Mouse (Mus musculus) liver, embryonic 12.5 days (tissue): ENCODE data around the gene Cd8a. TPM values are rescaled to one million over a fixed set of nuclear protein-coding genes. Genes with fewer than 3 reads are reported as not detected.
"Not testable (repeated sequence)": the region's sequence is repeated elsewhere in the genome, so short reads cannot be mapped to it uniquely, and the experiment has no call there.

Source experiments
- ATAC-seq: fragments of 200-750 bp; cut with Nextera tagmentation; 2 replicates; pipeline ENCODE4 v1.8.0; 2017; ENCODE audit warnings: moderate number of reproducible peaks, mild to moderate bottlenecking, moderate library complexity
- H3K27ac ChIP-seq: fragments of 300-500 bp; sonication (generic); 2 replicates; pipeline ENCODE4 v1.5.1; 2016; ENCODE audit warnings: mild to moderate bottlenecking
- H3K27me3 ChIP-seq: fragments of 300-500 bp; sonication (generic); replicated peaks from 2 replicates; pipeline ENCODE4 v1.6.1; 2016; ENCODE audit warnings: mild to moderate bottlenecking, moderate library complexity
- H3K36me3 ChIP-seq: fragments of 300-500 bp; sonication (generic); 2 replicates; pipeline ENCODE4 v1.6.1; 2016; ENCODE audit warnings: mild to moderate bottlenecking, moderate library complexity
- H3K4me1 ChIP-seq: fragments of 300-500 bp; sonication (generic); 2 replicates; pipeline ENCODE4 v1.6.1; 2016
- H3K4me2 ChIP-seq: fragments of 300-500 bp; sonication (generic); 2 replicates; pipeline ENCODE4 v1.6.1; 2016; ENCODE audit warnings: mild to moderate bottlenecking, moderate library complexity
- H3K4me3 ChIP-seq: fragments of 300-500 bp; sonication (generic); 2 replicates; pipeline ENCODE4 v1.5.1; 2016; ENCODE audit warnings: mild to moderate bottlenecking, moderate library complexity
- H3K9ac ChIP-seq: fragments of 300-500 bp; sonication (generic); 2 replicates; pipeline ENCODE4 v1.6.1; 2016; ENCODE audit warnings: mild to moderate bottlenecking, moderate library complexity
- H3K9me3 ChIP-seq: fragments of 300-500 bp; sonication (generic); replicated peaks from 2 replicates; pipeline ENCODE4 v1.6.1; 2016; ENCODE audit warnings: mild to moderate bottlenecking, moderate library complexity
- WGBS: fragments of 180-500 bp; shearing (Covaris S2); methylation state at CpG from one replicate; pipeline ENCODE4 v1.1.7; 2016; ENCODE audit not compliant: insufficient replicate concordance; 5-methylcytosine and 5-hydroxymethylcytosine counted together
- polyA plus RNA-seq: library from polyadenylated mRNA; unstranded; fragments of >200 nt; fragmentation: Nextera tagmentation; extraction: Ambion mirVana; gene quantifications from 2 replicates; pipeline ENCODE4 v1.2.1, GENCODE M21; 2016

Gene Cd8a
- not detected in 2 replicates for polyA plus RNA-seq

DNA sequence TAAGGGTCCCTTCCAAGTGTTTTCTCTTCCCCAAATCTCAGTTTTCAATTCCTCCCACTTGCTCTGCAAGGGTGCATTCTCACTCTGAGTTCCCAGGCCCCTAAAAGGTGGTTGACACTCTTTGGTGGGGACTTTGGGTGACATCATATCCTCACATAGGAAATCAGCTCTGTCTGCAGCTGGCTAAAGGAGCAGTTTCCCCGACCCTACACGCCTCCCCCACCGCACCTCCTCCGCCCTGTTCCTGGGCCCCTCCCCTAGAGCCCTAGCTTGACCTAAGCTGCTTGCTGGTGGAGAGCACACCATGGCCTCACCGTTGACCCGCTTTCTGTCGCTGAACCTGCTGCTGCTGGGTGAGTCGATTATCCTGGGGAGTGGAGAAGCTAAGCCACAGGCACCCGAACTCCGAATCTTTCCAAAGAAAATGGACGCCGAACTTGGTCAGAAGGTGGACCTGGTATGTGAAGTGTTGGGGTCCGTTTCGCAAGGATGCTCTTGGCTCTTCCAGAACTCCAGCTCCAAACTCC, at the start of gene Cd8a:
TSS of gene Cd8a (plus strand) at position 179 of the 527 bp plus-strand sequence.
- Histone ChIP-seq H3K4me3 (no peak within 1 kb of the TSS), H3K27me3 (no peaks in the 10 kb centered on the region), H3K9me3 (no peaks in the 10 kb centered on the region), H3K4me1 (no peaks in the 10 kb centered on the region), H3K9ac (no peak within 1 kb of the TSS), H3K4me2 (no peak within 1 kb of the TSS), H3K36me3 (no peaks in the 10 kb centered on the region), H3K27ac (no peak within 1 kb of the TSS)
- WGBS, result 58% methylated on average over 14 of the region's 14 CpGs
- no peak for ATAC-seq

DNA sequence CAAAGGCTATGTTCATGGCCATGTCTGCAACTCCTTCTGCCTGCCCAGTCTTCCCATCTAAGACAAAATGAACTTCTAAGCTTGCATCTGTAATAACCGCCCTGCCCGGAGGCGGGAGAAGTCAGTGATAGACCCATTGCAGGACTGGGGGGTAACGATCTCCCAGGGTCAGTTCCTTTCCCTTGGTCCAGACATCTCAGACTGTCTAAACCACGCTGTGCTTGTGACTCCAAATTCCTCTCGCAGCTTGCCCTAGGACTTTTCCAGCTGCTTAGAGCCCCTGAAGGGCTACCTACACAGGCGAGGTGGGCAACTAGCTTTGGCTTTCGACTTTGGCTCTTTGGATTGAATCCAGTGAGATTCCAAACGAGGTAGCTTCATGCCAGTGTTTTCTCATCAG, 48.4 kb upstream of the Cd8a start:
- Histone ChIP-seq H3K27ac (no peak overlapping the region), H3K4me2 (no peak overlapping the region), H3K4me1 (no peaks in the 10 kb centered on the region), H3K27me3 (no peaks in the 10 kb centered on the region), H3K36me3 (no peaks in the 10 kb centered on the region), H3K9me3 (no peaks in the 10 kb centered on the region), H3K4me3 (no peak overlapping the region), H3K9ac (no peak overlapping the region)
- 66% methylated on average over 9 of the region's 9 CpGs for WGBS
- ATAC-seq, result no peak

DNA sequence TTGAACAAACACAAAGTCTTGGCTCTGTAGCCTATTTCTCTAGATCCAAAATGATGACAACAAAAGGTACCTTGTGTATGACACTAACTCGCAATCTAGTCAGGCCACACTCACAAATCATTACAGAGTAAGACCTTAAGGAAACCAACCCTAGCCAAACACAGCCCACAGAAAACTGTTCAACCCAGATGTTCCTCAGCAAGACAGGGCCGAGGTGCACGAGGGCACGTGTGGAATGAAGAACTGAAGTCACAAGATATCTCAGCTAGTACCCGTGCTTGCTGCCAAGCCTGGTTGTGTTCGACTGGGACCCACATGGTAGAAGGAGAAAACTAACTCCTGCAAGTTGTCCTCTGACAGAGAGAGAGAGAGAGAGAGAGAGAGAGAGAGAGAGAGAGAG, 43.3 kb upstream of the Cd8a start:
- Histone ChIP-seq H3K4me1 (no peaks in the 10 kb centered on the region), H3K36me3 (no peaks in the 10 kb centered on the region), H3K27ac (no peak overlapping the region), H3K4me2 (no peak overlapping the region), H3K4me3 (no peak overlapping the region), H3K27me3 (no peaks in the 10 kb centered on the region), H3K9ac (no peak overlapping the region), H3K9me3 (no peaks in the 10 kb centered on the region)
- 70% methylated on average over 6 of the region's 6 CpGs for WGBS
- no peak for ATAC-seq

DNA sequence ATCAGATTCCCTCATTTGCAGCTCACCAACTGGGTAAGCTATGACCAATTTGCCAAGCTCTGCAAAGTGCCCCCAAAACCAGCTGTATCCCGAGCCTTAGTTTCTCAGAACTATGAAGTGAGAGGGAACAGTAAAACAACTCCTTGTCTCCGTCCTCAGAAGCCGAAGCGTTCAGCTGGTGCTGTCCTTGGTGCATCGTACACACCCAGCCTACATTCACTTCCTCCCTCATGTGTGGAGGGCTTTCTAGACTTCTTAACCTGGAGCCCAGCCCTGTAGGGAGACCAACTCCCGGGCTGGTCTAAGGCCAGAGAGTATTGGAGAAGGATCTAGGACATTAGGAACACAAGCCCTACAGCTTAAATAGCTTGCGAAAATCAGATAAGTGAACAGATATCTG, 42.7 kb upstream of the Cd8a start:
- Histone ChIP-seq H3K4me2 (no peak overlapping the region), H3K9ac (no peak overlapping the region), H3K4me3 (no peak overlapping the region), H3K27me3 (no peaks in the 10 kb centered on the region), H3K9me3 (no peaks in the 10 kb centered on the region), H3K36me3 (no peaks in the 10 kb centered on the region), H3K4me1 (no peaks in the 10 kb centered on the region), H3K27ac (no peak overlapping the region)
- no peak for ATAC-seq
- WGBS, result 69% methylated on average over 7 of the region's 7 CpGs

DNA sequence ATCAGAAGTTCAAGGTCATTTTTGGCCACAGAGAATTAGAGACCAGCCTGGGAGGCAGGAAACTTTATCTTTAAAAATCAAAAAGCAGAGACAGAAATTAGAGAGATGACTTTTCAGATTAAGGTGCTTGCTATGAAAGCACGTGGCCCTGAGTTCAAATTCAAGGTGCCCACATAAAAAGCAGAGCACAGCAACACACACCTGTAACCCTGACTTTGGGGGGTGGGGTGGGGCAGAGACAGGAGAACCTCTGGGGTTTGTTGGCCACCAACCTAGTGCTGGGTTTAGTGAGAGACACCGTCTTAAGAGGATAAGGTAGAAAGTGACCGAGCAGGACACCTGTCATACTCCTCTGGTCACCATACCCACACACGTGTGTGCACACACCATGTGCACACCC, 41.7 kb upstream of the Cd8a start:
- not testable (repeated sequence) for H3K4me1 ChIP-seq, H3K4me2 ChIP-seq
- 71% methylated on average over 2 of the region's 4 CpGs for WGBS

DNA sequence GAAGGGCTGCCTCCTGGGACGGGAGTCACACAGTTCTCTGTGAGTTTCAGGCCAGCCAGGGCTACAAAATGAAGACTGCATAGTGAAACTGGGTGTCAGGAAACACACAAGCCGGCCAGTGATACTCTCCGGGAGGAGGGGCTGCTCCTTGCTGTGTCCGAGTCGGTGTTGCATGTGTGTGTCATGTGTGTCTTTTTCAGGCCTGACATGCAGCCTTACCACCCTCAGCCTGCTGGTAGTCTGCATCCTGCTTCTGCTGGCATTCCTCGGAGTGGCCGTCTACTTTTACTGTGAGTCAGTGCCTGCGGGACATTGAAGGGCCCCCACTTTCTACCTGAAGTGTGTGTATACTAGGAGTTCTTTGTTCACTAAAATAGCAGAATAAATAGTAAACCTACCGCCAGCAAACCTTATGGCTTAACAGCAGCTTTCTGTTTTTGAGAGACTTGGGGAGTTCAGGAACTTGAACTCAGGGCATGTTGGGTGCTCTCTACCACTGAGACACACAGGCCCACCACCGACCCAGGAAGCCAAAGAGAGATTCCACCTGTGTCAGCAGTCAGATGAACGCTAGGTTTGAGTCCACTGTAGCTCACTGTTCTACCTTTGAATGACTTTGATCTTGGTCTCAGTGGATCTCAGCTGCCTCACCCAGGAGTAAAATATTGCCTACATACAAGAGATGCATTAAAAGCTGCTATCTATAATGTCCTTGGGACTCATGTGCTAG, 40.8 kb upstream of the Cd8a start:
- H3K9ac ChIP-seq, result no peak overlapping the region
- WGBS, result 72% methylated on average over 11 of the region's 11 CpGs
- H3K4me1 ChIP-seq, result no peaks in the 10 kb centered on the region
- no peak for ATAC-seq
- no peak overlapping the region for H3K27ac ChIP-seq
- H3K27me3 ChIP-seq, result no peaks in the 10 kb centered on the region
- no peaks in the 10 kb centered on the region for H3K9me3 ChIP-seq
- no peak overlapping the region for H3K4me2 ChIP-seq
- no peak overlapping the region for H3K4me3 ChIP-seq
- no peaks in the 10 kb centered on the region for H3K36me3 ChIP-seq

More for the DNA sequence above, 41.7 kb upstream of the Cd8a start:
- ATAC-seq, H3K27me3 ChIP-seq, H3K27ac ChIP-seq, H3K9me3 ChIP-seq, H3K9ac ChIP-seq, H3K36me3 ChIP-seq, H3K4me3 ChIP-seq: not testable (repeated sequence)

DNA sequence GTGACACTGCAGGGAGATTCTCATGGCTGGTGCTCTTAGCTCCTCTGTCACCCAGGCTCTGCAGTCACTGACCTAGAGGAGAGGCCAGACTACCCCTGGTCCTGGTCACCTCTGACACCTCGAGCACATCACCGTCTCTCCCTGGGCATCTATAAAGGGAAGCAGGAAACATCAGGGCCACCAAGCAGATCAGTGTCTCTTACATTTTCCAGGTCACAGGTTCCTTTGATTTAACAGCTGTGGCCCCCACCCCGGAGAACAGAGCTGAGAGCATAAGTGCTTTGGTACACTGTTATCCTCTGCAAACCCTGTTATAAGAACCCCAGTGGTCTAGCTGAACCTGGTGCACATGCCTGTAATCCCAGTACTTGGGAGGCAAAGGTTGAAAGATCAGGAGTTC, 40.2 kb upstream of the Cd8a start:
- Histone ChIP-seq H3K4me3 (no peak overlapping the region), H3K9ac (no peak overlapping the region), H3K9me3 (no peaks in the 10 kb centered on the region), H3K4me2 (no peak overlapping the region), H3K27me3 (no peaks in the 10 kb centered on the region), H3K27ac (no peak overlapping the region), H3K36me3 (no peaks in the 10 kb centered on the region), H3K4me1 (no peaks in the 10 kb centered on the region)
- WGBS, result 73% methylated on average over 3 of the region's 3 CpGs
- no peak for ATAC-seq

DNA sequence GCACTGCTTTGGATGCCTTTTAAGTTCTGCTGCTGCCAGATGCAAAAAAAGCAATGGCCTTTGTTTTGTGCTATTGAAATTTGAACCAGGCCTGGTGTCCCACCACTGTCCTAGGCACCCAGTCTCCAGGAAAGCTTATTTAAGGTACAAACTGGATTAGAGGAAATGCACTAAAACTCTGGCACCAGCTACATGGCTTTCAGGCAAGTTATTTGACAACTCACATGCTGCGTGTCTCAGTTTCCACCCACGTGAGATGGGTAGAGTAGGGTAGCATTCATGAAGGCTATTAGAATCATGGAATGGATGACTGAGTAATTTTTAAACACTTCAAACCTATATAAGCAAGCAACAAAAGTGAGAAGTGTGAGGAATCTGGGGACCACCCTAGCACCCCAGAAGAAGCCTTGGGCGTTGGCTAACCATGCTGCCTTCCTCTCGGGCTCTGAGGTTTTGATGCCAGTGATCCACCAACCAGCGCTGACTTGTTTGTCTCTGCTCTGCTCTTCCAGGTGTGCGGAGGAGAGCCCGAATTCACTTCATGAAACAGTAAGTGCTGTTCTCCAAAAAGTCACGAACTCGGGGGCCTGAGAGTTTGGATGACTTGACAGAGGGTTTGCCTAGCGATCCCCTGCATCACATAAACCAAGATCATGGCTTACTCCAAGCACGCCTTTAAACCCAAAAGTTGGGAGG, 39.5 kb upstream of the Cd8a start:
- H3K4me3 ChIP-seq, result no peak overlapping the region
- no peak overlapping the region for H3K9ac ChIP-seq
- H3K4me2 ChIP-seq, result no peak overlapping the region
- H3K9me3 ChIP-seq, result no peaks in the 10 kb centered on the region
- ATAC-seq, result no peak
- no peaks in the 10 kb centered on the region for H3K27me3 ChIP-seq
- no peak overlapping the region for H3K27ac ChIP-seq
- WGBS, result 72% methylated on average over 11 of the region's 11 CpGs
- no peaks in the 10 kb centered on the region for H3K36me3 ChIP-seq
- H3K4me1 ChIP-seq, result no peaks in the 10 kb centered on the region

DNA sequence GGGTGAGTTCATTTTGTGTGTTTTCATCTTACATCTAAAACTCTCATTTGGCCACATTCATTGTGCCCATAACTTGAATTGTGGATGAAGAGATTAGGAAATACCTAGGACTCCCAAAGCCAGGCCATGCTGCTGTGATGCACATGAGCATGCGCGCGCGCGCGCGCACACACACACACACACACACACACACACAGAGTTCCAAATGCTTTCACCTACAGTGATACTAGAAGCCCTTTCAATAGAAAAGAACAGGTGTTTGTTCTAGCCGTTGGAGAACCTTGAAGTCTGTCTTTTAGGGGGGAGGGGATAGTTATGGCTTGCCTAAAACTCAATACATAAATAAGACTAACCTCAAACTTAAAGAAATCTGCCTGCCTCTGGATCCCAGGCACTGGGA, 35.6 kb upstream of the Cd8a start:
- H3K4me2 ChIP-seq, result no peak overlapping the region
- no peak for ATAC-seq
- H3K4me1 ChIP-seq, result no peaks in the 10 kb centered on the region
- H3K36me3 ChIP-seq, result no peaks in the 10 kb centered on the region
- WGBS, result 95% methylated on average over 8 of the region's 8 CpGs
- no peaks in the 10 kb centered on the region for H3K27me3 ChIP-seq
- no peak overlapping the region for H3K27ac ChIP-seq
- no peak overlapping the region for H3K9ac ChIP-seq
- no peaks in the 10 kb centered on the region for H3K9me3 ChIP-seq
- H3K4me3 ChIP-seq, result no peak overlapping the region

DNA sequence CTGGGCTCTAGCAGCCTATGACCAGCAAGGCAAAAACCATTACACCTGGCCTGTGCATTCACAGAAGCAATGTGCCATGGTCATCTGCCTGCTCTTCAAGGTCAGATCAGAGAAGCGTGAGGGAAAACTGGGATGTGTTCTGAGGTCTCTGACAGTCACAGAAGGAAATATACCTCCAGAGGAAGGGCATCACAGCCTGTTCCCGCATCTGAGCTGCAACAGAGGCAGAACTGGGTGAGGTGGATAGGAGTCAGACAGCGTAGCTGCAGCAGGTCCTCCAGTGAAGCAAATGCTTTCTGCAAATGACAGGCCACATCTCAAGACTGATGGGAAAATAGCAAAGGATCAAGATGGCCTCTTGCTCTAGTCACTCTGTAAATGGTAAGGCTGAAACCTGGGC, 34.3 kb upstream of the Cd8a start:
- ATAC-seq, result no peak
- Histone ChIP-seq H3K4me3 (no peak overlapping the region), H3K4me2 (no peak overlapping the region), H3K27me3 (no peaks in the 10 kb centered on the region), H3K9me3 (no peaks in the 10 kb centered on the region), H3K27ac (no peak overlapping the region), H3K36me3 (no peaks in the 10 kb centered on the region), H3K4me1 (no peaks in the 10 kb centered on the region), H3K9ac (no peak overlapping the region)
- WGBS, result 66% methylated on average over 3 of the region's 3 CpGs

DNA sequence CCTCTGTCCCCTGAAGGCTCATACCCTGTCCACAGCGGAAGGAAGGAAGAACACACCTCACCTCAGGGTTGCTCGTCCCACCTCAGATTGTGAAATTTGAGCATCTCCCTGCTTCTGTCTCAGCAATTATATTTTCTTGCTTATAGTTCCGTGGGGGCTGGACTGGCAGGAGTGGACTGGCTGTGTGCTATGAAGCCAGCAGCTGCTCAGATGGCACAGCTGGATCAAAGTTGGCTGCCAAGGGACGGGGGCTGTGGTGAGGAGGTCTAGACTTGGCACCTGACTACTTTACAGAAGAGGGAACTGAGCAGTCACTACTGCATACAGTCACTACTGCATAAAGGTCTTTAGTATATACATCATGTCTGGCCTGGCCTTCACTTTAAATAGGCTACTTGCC, 33.9 kb upstream of the Cd8a start:
- H3K4me1 ChIP-seq, result no peaks in the 10 kb centered on the region
- no peak overlapping the region for H3K4me2 ChIP-seq
- 59% methylated on average over 4 of the region's 4 CpGs for WGBS
- ATAC-seq, result no peak
- H3K27me3 ChIP-seq, result no peaks in the 10 kb centered on the region
- H3K9ac ChIP-seq, result no peak overlapping the region
- H3K9me3 ChIP-seq, result no peaks in the 10 kb centered on the region
- H3K4me3 ChIP-seq, result no peak overlapping the region
- H3K36me3 ChIP-seq, result no peaks in the 10 kb centered on the region
- no peak overlapping the region for H3K27ac ChIP-seq

DNA sequence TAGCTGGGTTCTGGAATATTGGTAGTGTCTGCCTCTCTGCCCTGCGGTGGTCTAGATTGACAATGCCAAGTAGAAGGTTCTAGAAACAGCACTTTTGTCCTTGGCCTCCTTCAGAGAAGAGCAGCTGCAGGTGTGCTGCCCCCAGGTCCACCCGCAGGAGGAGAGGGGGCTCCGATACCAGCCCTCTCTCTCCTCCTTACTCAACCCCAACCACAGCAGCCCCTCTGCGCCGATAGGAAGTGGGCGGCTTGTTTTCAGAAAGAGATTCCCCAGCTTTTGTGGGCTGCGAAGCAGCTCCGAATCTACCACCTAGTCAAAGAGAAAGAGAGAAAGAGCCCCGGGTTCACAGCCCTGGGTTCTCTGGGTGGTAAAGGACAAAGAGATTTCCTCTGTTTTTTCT, 32.0 kb upstream of the Cd8a start:
- ATAC-seq, result no peak
- H3K4me2 ChIP-seq, result no peak overlapping the region
- 73% methylated on average over 9 of the region's 9 CpGs for WGBS

More for the DNA sequence above, 32.0 kb upstream of the Cd8a start:
- Histone ChIP-seq H3K27ac (no peak overlapping the region), H3K4me3 (no peak overlapping the region), H3K9me3 (no peaks in the 10 kb centered on the region), H3K27me3 (no peaks in the 10 kb centered on the region), H3K9ac (no peak overlapping the region), H3K4me1 (no peaks in the 10 kb centered on the region), H3K36me3 (no peaks in the 10 kb centered on the region)
